Mouse (Mus musculus) ES-E14 (cell line): ENCODE measurements at regions not wholly inside any gene's neighbourhood (a gene's known extent, or its start where the extent isn't known, plus 50 kb on each side); places are given as distances from the start of the nearest gene placed in this dataset.

Source experiments
- DNase-seq: peaks from one replicate; pipeline ENCODE4 v3.0.0-alpha.2; 2013; ENCODE audit warnings: low read depth, low spot score
- H3K27ac ChIP-seq: 2 replicates; pipeline ENCODE4 v1.5.1; 2012; ENCODE audit warnings: low read depth, mild to moderate bottlenecking, low read length, moderate library complexity, mixed read lengths; ENCODE audit not compliant: poor library complexity, insufficient read depth, severe bottlenecking
- H3K36me3 ChIP-seq: 2 replicates; pipeline ENCODE4 v1.6.1; 2012; ENCODE audit warnings: mild to moderate bottlenecking, low read length, moderate library complexity, mixed read lengths; ENCODE audit not compliant: control insufficient read depth, poor library complexity, insufficient read depth, severe bottlenecking
- H3K4me1 ChIP-seq, 2 experiments: fragments of 150-350 bp in 1 of 2; sonication (generic) in 1 of 2; 2 replicates each; pipeline ENCODE4 v1.6.1; 2012; ENCODE audit warnings: low read length in 2 of 2, mild to moderate bottlenecking in 1 of 2, mixed read lengths in 1 of 2; ENCODE audit not compliant: control insufficient read depth in 2 of 2, insufficient read depth in 2 of 2, poor library complexity in 1 of 2
- H3K4me3 ChIP-seq, 2 experiments: fragments of 150-350 bp in 1 of 2; sonication (generic) in 1 of 2; 2 replicates each; pipeline ENCODE4 v1.5.1; 2012; ENCODE audit warnings: low read length in 2 of 2, low read depth in 1 of 2, mild to moderate bottlenecking in 1 of 2, mixed read lengths in 1 of 2; ENCODE audit not compliant: insufficient read depth in 1 of 2, poor library complexity in 1 of 2, severe bottlenecking in 1 of 2
- H3K9ac ChIP-seq: 2 replicates; pipeline ENCODE4 v1.6.1; 2012; ENCODE audit warnings: low read depth, mild to moderate bottlenecking, low read length, mixed read lengths; ENCODE audit not compliant: poor library complexity, insufficient read depth, severe bottlenecking
- H3K9me3 ChIP-seq: fragments of 150-350 bp; sonication (generic); 2 replicates; pipeline ENCODE4 v1.6.1; 2012; ENCODE audit warnings: low read depth, mild to moderate bottlenecking, low read length; ENCODE audit not compliant: control insufficient read depth, insufficient read depth
- CHD2 ChIP-seq: IDR thresholded peaks from 2 replicates; pipeline ENCODE4 v1.6.1; 2014; ENCODE audit warnings: mild to moderate bottlenecking, low read depth, low read length, inconsistent platforms
- HCFC1 ChIP-seq: IDR thresholded peaks from 2 replicates; pipeline ENCODE4 v1.6.1; 2012; ENCODE audit warnings: low read length, inconsistent platforms, borderline replicate concordance; ENCODE audit not compliant: insufficient read depth
- MAFK ChIP-seq: IDR thresholded peaks from 2 replicates; pipeline ENCODE4 v1.6.1; 2014; ENCODE audit warnings: mild to moderate bottlenecking, low read depth, low read length, inconsistent platforms; ENCODE audit not compliant: insufficient read depth
- ZC3H11A ChIP-seq: IDR thresholded peaks from 2 replicates; pipeline ENCODE4 v1.6.1; 2012; ENCODE audit warnings: low read depth, mild to moderate bottlenecking, inconsistent platforms, low read length, borderline replicate concordance
- ZNF384 ChIP-seq: IDR thresholded peaks from 2 replicates; pipeline ENCODE4 v1.6.1; 2012; ENCODE audit warnings: low read depth, low read length, inconsistent platforms
- in situ Hi-C, 2 experiments: fragments of 600-800 bp; cut with MboI; formaldehyde crosslinking; loops; one replicate each; pipeline ENCODE4 v1.15.1; 2025; ENCODE audit warnings: low sequenced_read_pairs in 2 of 2, inconsistent platforms in 1 of 2; ENCODE audit not compliant: unreplicated experiment in 2 of 2

- Histone ChIP-seq H3K4me1 (no peaks in the 10 kb centered on the region; a peak in 1 of 4 replicates), H3K9ac (no peak overlapping the region), H3K4me3 (no peak overlapping the region), H3K27ac (no peak overlapping the region), H3K36me3 (no peaks in the 10 kb centered on the region), H3K9me3 (no peaks in the 10 kb centered on the region)
- in situ Hi-C loops = no loop called here
- no peak for DNase-seq
- no peak for TF ChIP-seq ZNF384
- TF ChIP-seq MAFK = no peak
- no peak for TF ChIP-seq HCFC1
- no peak for TF ChIP-seq ZC3H11A
- no peak for TF ChIP-seq CHD2
Observed at GRCm38 (mm10) chr9:30833836-30834564, 88.3 kb downstream of the Adamts15 start.

- TF ChIP-seq HCFC1 = no peak
- no peak for TF ChIP-seq ZC3H11A
- no peak for TF ChIP-seq CHD2
- no peak for TF ChIP-seq ZNF384
- no peak for TF ChIP-seq MAFK
- Histone ChIP-seq H3K36me3 (no peaks in the 10 kb centered on the region), H3K4me3 (no peak overlapping the region), H3K4me1 (no peaks in the 10 kb centered on the region; a peak in 1 of 4 replicates), H3K27ac (no peak overlapping the region), H3K9me3 (no peaks in the 10 kb centered on the region), H3K9ac (no peak overlapping the region)
- DNase-seq = no peak
- in situ Hi-C loops = no loop called here
Observed at GRCm38 (mm10) chr9:30829158-30829870, 92.9 kb downstream of the Adamts15 start.

- Histone ChIP-seq H3K27ac (no peak overlapping the region), H3K36me3 (no peaks in the 10 kb centered on the region)
- in situ Hi-C loops = no loop called here
Observed at GRCm38 (mm10) chr9:30827780-30828179, 94.5 kb downstream of the Adamts15 start.

GRCm38 (mm10) chr9:30824056-30824625 is 98.1 kb downstream of the Adamts15 start:
- Histone ChIP-seq H3K4me3 (no peak overlapping the region), H3K9me3 (no peaks in the 10 kb centered on the region), H3K27ac (no peak overlapping the region), H3K36me3 (no peaks in the 10 kb centered on the region), H3K4me1 (no peaks in the 10 kb centered on the region), H3K9ac (no peak overlapping the region)
- in situ Hi-C loops = no loop called here
- TF ChIP-seq CHD2 (no peak), ZNF384 (no peak), HCFC1 (no peak), MAFK (no peak), ZC3H11A (no peak)
- no peak for DNase-seq

More at GRCm38 (mm10) chr9:30827780-30828179, 94.5 kb downstream of the Adamts15 start:
- no peak for DNase-seq
- Histone ChIP-seq H3K4me3 (no peak overlapping the region), H3K9ac (no peak overlapping the region), H3K4me1 (no peaks in the 10 kb centered on the region), H3K9me3 (no peaks in the 10 kb centered on the region)
- TF ChIP-seq CHD2 = no peak
- no peak for TF ChIP-seq ZNF384
- TF ChIP-seq HCFC1 = no peak
- TF ChIP-seq MAFK = no peak
- no peak for TF ChIP-seq ZC3H11A
